Mouse (Mus musculus): ENCODE data around the gene Pnkp. TPM values are rescaled to one million over a fixed set of nuclear protein-coding genes. Genes with fewer than 3 reads are reported as not detected.

The Pnkp gene
- polyA plus RNA-seq, 1 experiment = 22.3 TPM

- TF ChIP-seq CTCF (IDR thresholded peaks at IDR 0.05; ENCODE audit: low read depth, low read length) = no peak
- no peak for TF ChIP-seq POLR2A (IDR thresholded peaks at IDR 0.05; ENCODE audit: insufficient read depth, low read length)
- no peak for TF ChIP-seq EP300 (IDR thresholded peaks at IDR 0.05; ENCODE audit: insufficient read depth, low read depth, low read length)
- Histone ChIP-seq H3K9me3 (replicated peaks; ENCODE audit: control insufficient read depth, insufficient read depth, low read length, poor library complexity, severe bottlenecking) (no peaks in the 10 kb centered on the region), H3K4me1 (ENCODE audit: control insufficient read depth, insufficient read depth, low read length) (peaks cover 4% of the 10 kb centered on the region), H3K27ac (ENCODE audit: insufficient read depth, low read length) (peak within 1 kb of the TSS; percentile 83), H3K9ac (ENCODE audit: low read depth, poor library complexity, severe bottlenecking) (peak within 1 kb of the TSS; percentile 99), H3K36me3 (ENCODE audit: control insufficient read depth, insufficient read depth, low read length, poor library complexity, severe bottlenecking) (peaks cover 27% of the 10 kb centered on the region), H3K27me3 (ENCODE audit: control insufficient read depth, insufficient read depth, low read length, poor library complexity, severe bottlenecking) (no peaks in the 10 kb centered on the region), H3K4me3 (ENCODE audit: low read depth, low read length) (peak within 1 kb of the TSS; percentile 98)
These were observed 40.4 kb upstream of the Pnkp start, which contains the start of gene Atf5 for GRCm38 (mm10) chr7:44816470-44817021. Gene Atf5, minus strand, starts transcription at chr7:44816658.

GRCm38 (mm10) chr7:44817441-44817840 is 39.5 kb upstream of the Pnkp start:
- TF ChIP-seq POLR2A (IDR thresholded peaks at IDR 0.05; ENCODE audit: insufficient read depth, low read length) = no peak
- no peak for TF ChIP-seq CTCF (IDR thresholded peaks at IDR 0.05; ENCODE audit: low read depth, low read length)
- TF ChIP-seq EP300 (IDR thresholded peaks at IDR 0.05; ENCODE audit: insufficient read depth, low read depth, low read length) = no peak
- Histone ChIP-seq H3K9me3 (replicated peaks; ENCODE audit: control insufficient read depth, insufficient read depth, low read length, poor library complexity, severe bottlenecking) (no peaks in the 10 kb centered on the region), H3K36me3 (ENCODE audit: control insufficient read depth, insufficient read depth, low read length, poor library complexity, severe bottlenecking) (peaks cover 30% of the 10 kb centered on the region), H3K27me3 (ENCODE audit: control insufficient read depth, insufficient read depth, low read length, poor library complexity, severe bottlenecking) (no peaks in the 10 kb centered on the region), H3K9ac (ENCODE audit: low read depth, poor library complexity, severe bottlenecking) (peak overlapping the region; percentile 99), H3K27ac (ENCODE audit: insufficient read depth, low read length) (peak overlapping the region; percentile 83), H3K4me1 (ENCODE audit: control insufficient read depth, insufficient read depth, low read length) (peaks cover 4% of the 10 kb centered on the region), H3K4me3 (ENCODE audit: low read depth, low read length) (peak overlapping the region; percentile 98)

- Histone ChIP-seq H3K27ac (ENCODE audit: insufficient read depth, low read length) (peak overlapping the region; percentile 84), H3K27me3 (ENCODE audit: control insufficient read depth, insufficient read depth, low read length, poor library complexity, severe bottlenecking) (no peaks in the 10 kb centered on the region), H3K36me3 (ENCODE audit: control insufficient read depth, insufficient read depth, low read length, poor library complexity, severe bottlenecking) (peaks cover 30% of the 10 kb centered on the region), H3K4me1 (ENCODE audit: control insufficient read depth, insufficient read depth, low read length) (peaks cover 4% of the 10 kb centered on the region), H3K9me3 (replicated peaks; ENCODE audit: control insufficient read depth, insufficient read depth, low read length, poor library complexity, severe bottlenecking) (no peaks in the 10 kb centered on the region), H3K4me3 (ENCODE audit: low read depth, low read length) (peak overlapping the region; percentile 98), H3K9ac (ENCODE audit: low read depth, poor library complexity, severe bottlenecking) (peak overlapping the region; percentile 99)
- TF ChIP-seq EP300 (IDR thresholded peaks at IDR 0.05; ENCODE audit: insufficient read depth, low read depth, low read length) = no peak
- no peak for TF ChIP-seq POLR2A (IDR thresholded peaks at IDR 0.05; ENCODE audit: insufficient read depth, low read length)
- peak; percentile 17 for TF ChIP-seq CTCF (IDR thresholded peaks at IDR 0.05; ENCODE audit: low read depth, low read length)
These were observed 38.8 kb upstream of the Pnkp start for GRCm38 (mm10) chr7:44818164-44818563.

- Histone ChIP-seq H3K27me3 (ENCODE audit: control insufficient read depth, insufficient read depth, low read length, poor library complexity, severe bottlenecking) (no peaks in the 10 kb centered on the region), H3K4me1 (ENCODE audit: control insufficient read depth, insufficient read depth, low read length) (peaks cover 4% of the 10 kb centered on the region), H3K27ac (ENCODE audit: insufficient read depth, low read length) (peak overlapping the region; percentile 84), H3K9ac (ENCODE audit: low read depth, poor library complexity, severe bottlenecking) (peak overlapping the region; percentile 99), H3K4me3 (ENCODE audit: low read depth, low read length) (peak overlapping the region; percentile 98), H3K36me3 (ENCODE audit: control insufficient read depth, insufficient read depth, low read length, poor library complexity, severe bottlenecking) (peaks cover 33% of the 10 kb centered on the region), H3K9me3 (replicated peaks; ENCODE audit: control insufficient read depth, insufficient read depth, low read length, poor library complexity, severe bottlenecking) (no peaks in the 10 kb centered on the region)
- peak; percentile 65; the same call in 1 of the 2 replicates for TF ChIP-seq EP300 (IDR thresholded peaks at IDR 0.05; ENCODE audit: insufficient read depth, low read depth, low read length)
- no peak for TF ChIP-seq POLR2A (IDR thresholded peaks at IDR 0.05; ENCODE audit: insufficient read depth, low read length)
These were observed 38.1 kb upstream of the Pnkp start for GRCm38 (mm10) chr7:44818751-44819235.

GRCm38 (mm10) chr7:44819391-44819790 is 37.5 kb upstream of the Pnkp start:
- peak overlapping the region; percentile 84 for H3K27ac ChIP-seq (ENCODE audit: insufficient read depth, low read length)
- H3K27me3 ChIP-seq (ENCODE audit: control insufficient read depth, insufficient read depth, low read length, poor library complexity, severe bottlenecking) = no peaks in the 10 kb centered on the region
- H3K4me3 ChIP-seq (ENCODE audit: low read depth, low read length) = peak overlapping the region; percentile 98
- peak overlapping the region; percentile 99 for H3K9ac ChIP-seq (ENCODE audit: low read depth, poor library complexity, severe bottlenecking)
- TF ChIP-seq CTCF (IDR thresholded peaks at IDR 0.05; ENCODE audit: low read depth, low read length) (no peak), EP300 (IDR thresholded peaks at IDR 0.05; ENCODE audit: insufficient read depth, low read depth, low read length) (no peak), POLR2A (IDR thresholded peaks at IDR 0.05; ENCODE audit: insufficient read depth, low read length) (no peak)
- H3K36me3 ChIP-seq (ENCODE audit: control insufficient read depth, insufficient read depth, low read length, poor library complexity, severe bottlenecking) = peaks cover 34% of the 10 kb centered on the region
- H3K4me1 ChIP-seq (ENCODE audit: control insufficient read depth, insufficient read depth, low read length) = peaks cover 4% of the 10 kb centered on the region
- no peaks in the 10 kb centered on the region for H3K9me3 ChIP-seq (replicated peaks; ENCODE audit: control insufficient read depth, insufficient read depth, low read length, poor library complexity, severe bottlenecking)

- Histone ChIP-seq H3K9ac (ENCODE audit: low read depth, poor library complexity, severe bottlenecking) (peak overlapping the region; percentile 99), H3K4me3 (ENCODE audit: low read depth, low read length) (peak overlapping the region; percentile 98), H3K4me1 (ENCODE audit: control insufficient read depth, insufficient read depth, low read length) (peaks cover 4% of the 10 kb centered on the region)
These were observed 37.1 kb upstream of the Pnkp start for GRCm38 (mm10) chr7:44819863-44820262.

More at GRCm38 (mm10) chr7:44819863-44820262, 37.1 kb upstream of the Pnkp start:
- H3K9me3 ChIP-seq (replicated peaks; ENCODE audit: control insufficient read depth, insufficient read depth, low read length, poor library complexity, severe bottlenecking) = no peaks in the 10 kb centered on the region
- peak overlapping the region; percentile 84 for H3K27ac ChIP-seq (ENCODE audit: insufficient read depth, low read length)
- H3K27me3 ChIP-seq (ENCODE audit: control insufficient read depth, insufficient read depth, low read length, poor library complexity, severe bottlenecking) = no peaks in the 10 kb centered on the region
- TF ChIP-seq POLR2A (IDR thresholded peaks at IDR 0.05; ENCODE audit: insufficient read depth, low read length) = no peak
- TF ChIP-seq EP300 (IDR thresholded peaks at IDR 0.05; ENCODE audit: insufficient read depth, low read depth, low read length) = no peak
- no peak for TF ChIP-seq CTCF (IDR thresholded peaks at IDR 0.05; ENCODE audit: low read depth, low read length)
- peaks cover 34% of the 10 kb centered on the region for H3K36me3 ChIP-seq (ENCODE audit: control insufficient read depth, insufficient read depth, low read length, poor library complexity, severe bottlenecking)

Data from ES-Bruce4 (cell line).